Mouse (Mus musculus) embryonic fibroblast, embryonic 13.5 days (primary cell): ENCODE measurements around the gene Btbd18. TPM values are rescaled to one million over a fixed set of nuclear protein-coding genes. Genes with fewer than 3 reads are reported as not detected.

ENCODE experiments used
- H3K27ac ChIP-seq: 2 replicates; pipeline ENCODE4 v1.5.1; 2012; ENCODE audit warnings: low read length, control low read depth, inconsistent platforms; ENCODE audit not compliant: insufficient read depth
- H3K4me1 ChIP-seq: 2 replicates; pipeline ENCODE4 v1.6.1; 2011; ENCODE audit warnings: low read length; ENCODE audit not compliant: control insufficient read depth, insufficient read depth
- H3K4me3 ChIP-seq: 2 replicates; pipeline ENCODE4 v1.5.1; 2011; ENCODE audit warnings: mild to moderate bottlenecking, control low read depth, low read length; ENCODE audit not compliant: insufficient read depth
- CTCF ChIP-seq: IDR thresholded peaks from 2 replicates; pipeline ENCODE4 v1.5.1; 2011; ENCODE audit warnings: mild to moderate bottlenecking, control low read depth, low read length, moderate library complexity, borderline replicate concordance; ENCODE audit not compliant: insufficient read depth
- POLR2A ChIP-seq: IDR thresholded peaks from 2 replicates; pipeline ENCODE4 v1.6.1; 2011; ENCODE audit warnings: low read depth, mild to moderate bottlenecking, control low read depth, low read length, moderate library complexity
- polyA plus RNA-seq: library from polyadenylated mRNA; stranded (reverse); fragments of >200 nt; gene quantifications from 2 replicates; pipeline ENCODE4 v1.2.4, GENCODE M21; 2011; ENCODE audit warnings: low read depth; ENCODE audit not compliant: missing spikeins, insufficient read length

The Btbd18 gene
- polyA plus RNA-seq, 1 experiment = not detected

DNA sequence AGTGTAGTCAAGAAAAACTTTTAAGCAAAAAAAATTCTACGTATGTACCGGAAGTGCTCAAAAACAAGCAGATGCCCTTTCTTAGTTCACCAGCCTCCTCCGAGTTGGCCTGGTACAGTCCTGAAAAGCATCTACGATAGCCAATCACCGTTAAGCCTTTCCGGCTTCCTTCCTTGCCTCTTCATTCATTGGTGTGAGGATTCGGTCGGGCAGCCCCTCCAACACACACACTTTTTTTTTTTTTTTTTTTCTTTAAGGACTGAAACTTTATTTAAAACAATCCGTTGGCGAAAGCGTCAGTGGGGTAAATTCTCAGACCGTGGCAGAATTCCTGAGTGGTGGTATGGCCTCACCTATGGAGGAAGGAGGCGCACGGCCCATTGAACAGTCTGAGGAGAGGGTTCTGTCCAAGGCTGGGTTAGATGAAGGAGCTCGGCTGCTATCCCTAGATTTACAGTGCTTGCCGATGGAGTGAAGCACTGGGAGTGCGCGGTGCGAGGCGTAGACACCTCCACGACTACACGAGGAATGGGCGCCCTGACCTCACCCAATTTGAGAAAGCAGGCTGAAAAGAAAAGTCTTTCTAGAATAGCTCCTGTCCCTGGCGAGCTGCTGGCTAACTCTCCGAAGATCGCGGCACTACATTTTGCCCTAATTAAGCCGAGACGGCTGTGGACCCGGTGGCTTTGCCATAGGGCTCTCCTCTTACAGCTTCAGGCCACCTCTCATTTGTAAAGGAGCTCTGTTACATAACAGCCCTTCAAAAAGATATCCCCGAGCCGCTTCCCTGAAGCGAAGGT is 56.9 kb downstream of the Btbd18 start:
- no peak for TF ChIP-seq CTCF
- TF ChIP-seq POLR2A = peak; percentile 55; the same call in 1 of the 2 replicates
- H3K4me3 ChIP-seq = peak overlapping the region; percentile 79
- no peaks in the 10 kb centered on the region; the same call in 1 of the 2 replicates for H3K4me1 ChIP-seq
- H3K27ac ChIP-seq = peak overlapping the region; percentile 93

DNA sequence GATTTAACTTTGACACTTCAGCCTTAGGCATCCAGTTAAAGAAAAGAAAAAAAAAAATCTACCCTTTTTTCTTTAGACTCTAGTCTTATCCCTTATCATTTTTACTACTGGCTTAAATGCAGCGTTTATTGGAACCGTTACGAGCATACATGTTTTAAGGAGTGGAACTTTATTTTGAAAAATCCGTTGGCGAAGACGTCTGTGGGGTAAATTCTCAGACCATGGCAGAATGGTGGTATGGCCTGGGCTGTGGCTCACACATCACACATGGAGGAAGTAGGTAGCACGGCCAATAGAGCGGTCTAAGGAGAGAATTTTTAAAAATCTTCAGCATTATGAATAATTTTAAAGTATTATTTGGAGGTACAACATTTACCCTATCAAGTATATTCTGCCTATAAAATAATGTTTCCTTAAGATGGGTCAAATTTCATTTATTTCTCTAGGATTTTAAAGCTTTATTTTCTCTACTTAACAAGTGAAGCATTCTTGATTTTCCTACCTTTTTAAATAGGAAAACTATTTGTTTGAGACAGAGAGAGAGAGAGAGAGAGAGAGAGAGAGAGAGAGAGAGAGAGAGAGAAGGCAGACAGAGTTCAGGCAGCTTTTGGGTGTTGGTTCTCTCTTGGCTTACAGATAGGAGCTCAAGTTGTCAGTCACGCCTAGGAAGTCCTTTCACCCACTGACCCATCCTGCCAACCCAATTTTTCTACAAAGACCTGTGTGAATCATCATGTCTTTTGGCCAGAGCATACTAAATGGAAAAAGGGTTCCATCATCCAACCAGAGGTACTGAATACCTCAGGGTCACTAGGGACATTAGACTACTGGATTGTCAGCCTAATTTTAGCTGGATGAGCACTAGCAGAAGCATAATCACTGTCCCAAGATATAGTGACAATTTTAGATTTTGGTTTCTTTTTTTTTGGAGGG is 57.8 kb downstream of the Btbd18 start:
- TF ChIP-seq POLR2A (no peak; the same call in 1 of the 2 replicates), CTCF (no peak)
- Histone ChIP-seq H3K4me1 (no peaks in the 10 kb centered on the region; the same call in 1 of the 2 replicates), H3K27ac (peak overlapping the region; percentile 92)

DNA sequence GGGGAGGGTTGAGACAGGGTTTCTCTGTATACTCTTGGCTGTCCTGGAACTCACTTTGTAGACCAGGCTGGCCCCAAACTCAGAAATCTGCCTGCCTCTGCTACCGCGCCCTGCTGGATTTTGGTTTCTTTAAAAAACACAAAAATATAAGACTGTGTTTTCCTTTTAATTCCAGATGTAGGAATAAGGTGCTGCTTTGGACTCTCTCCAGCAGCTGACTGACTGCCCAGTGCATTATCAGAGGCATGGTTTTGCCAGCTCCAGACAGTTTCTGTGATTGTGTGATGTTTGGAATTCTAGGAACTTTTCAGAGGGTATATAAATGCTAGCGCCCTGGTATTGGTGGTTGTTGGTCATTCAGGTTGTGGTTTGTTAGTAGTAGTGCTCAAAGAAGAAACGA is 58.5 kb downstream of the Btbd18 start:
- H3K4me3 ChIP-seq = no peak overlapping the region
- H3K4me1 ChIP-seq = no peaks in the 10 kb centered on the region; the same call in 1 of the 2 replicates
- peak overlapping the region; percentile 42; the same call in 1 of the 2 replicates for H3K27ac ChIP-seq
- TF ChIP-seq CTCF = no peak

More for the DNA sequence above, 57.8 kb downstream of the Btbd18 start:
- peak overlapping the region; percentile 79 for H3K4me3 ChIP-seq

Other genes starting within 250 kb of the Btbd18 start
- gene Calcrl, start 233.7 kb upstream of the Btbd18 start, polyA plus RNA-seq = 9.2 and 10.3 TPM in 2 replicates
- gene Tfpi, start 182.3 kb upstream of the Btbd18 start, polyA plus RNA-seq = 71.4 and 91.8 TPM in 2 replicates
- gene Ctnnd1, start 8.3 kb upstream of the Btbd18 start, polyA plus RNA-seq = 231 and 306 TPM in 2 replicates
- gene Selenoh, start 11.7 kb downstream of the Btbd18 start, polyA plus RNA-seq = 106 and 122 TPM in 2 replicates
- not detected in 2 replicates for gene Gm28635, start 19.0 kb downstream of the Btbd18 start, polyA plus RNA-seq
- gene Med19, start 19.3 kb downstream of the Btbd18 start, polyA plus RNA-seq = 21.3 and 28.0 TPM in 2 replicates
- 53.3 and 71.2 TPM in 2 replicates for gene Tmx2, start 20.1 kb downstream of the Btbd18 start, polyA plus RNA-seq
- 76.6 and 78.8 TPM in 2 replicates for gene Zdhhc5, start 56.1 kb downstream of the Btbd18 start, polyA plus RNA-seq
- gene Clp1, start 68.3 kb downstream of the Btbd18 start, polyA plus RNA-seq = 8.9 and 10.4 TPM in 2 replicates
- gene Ypel4, start 75.0 kb downstream of the Btbd18 start, polyA plus RNA-seq = 1.3 and 4.6 TPM in 2 replicates
- 2.7 and 4.9 TPM in 2 replicates for gene Gm19426, start 84.6 kb downstream of the Btbd18 start, polyA plus RNA-seq
- 27.3 and 40.2 TPM in 2 replicates for gene Serping1, start 116.4 kb downstream of the Btbd18 start, polyA plus RNA-seq
- 17.1 and 17.6 TPM in 2 replicates for gene Ube2l6, start 139.7 kb downstream of the Btbd18 start, polyA plus RNA-seq
- not detected in 2 replicates for gene Smtnl1, start 163.6 kb downstream of the Btbd18 start, polyA plus RNA-seq
- gene Timm10, start 167.9 kb downstream of the Btbd18 start, polyA plus RNA-seq = 25.3 and 31.1 TPM in 2 replicates
- 6.6 and 8.7 TPM in 2 replicates for gene Slc43a1, start 179.8 kb downstream of the Btbd18 start, polyA plus RNA-seq
- gene Rtn4rl2, start 227.6 kb downstream of the Btbd18 start, polyA plus RNA-seq = 1.2 and 1.3 TPM in 2 replicates